Mouse (Mus musculus) brain, adult 2 months (tissue): ENCODE results near the gene Bms1.

Source experiments
- DNase-seq: peaks from one replicate; pipeline ENCODE4 v3.0.0; 2011; ENCODE audit warnings: low read depth, low spot score

Bms1 gene

GRCm38 (mm10) chr6:118419050-118419920 lies at the start of gene Bms1:
Bms1 (minus strand) TSS chr6:118419474.
- peak; percentile 99 for DNase-seq

- no peak for DNase-seq
Measured at GRCm38 (mm10) chr6:118462069-118462705, 42.9 kb upstream of the Bms1 start.

GRCm38 (mm10) chr6:118457726-118458125 lies 38.5 kb upstream of the Bms1 start:
- DNase-seq: no peak

- DNase-seq: peak; percentile 98
Measured at GRCm38 (mm10) chr6:118455042-118455631, 35.9 kb upstream of the Bms1 start, which contains the start of gene Zfp248. Zfp248 (minus strand) TSS chr6:118455528.

GRCm38 (mm10) chr6:118454452-118454851 lies 35.2 kb upstream of the Bms1 start:
- peak; percentile 44 for DNase-seq

DNA sequence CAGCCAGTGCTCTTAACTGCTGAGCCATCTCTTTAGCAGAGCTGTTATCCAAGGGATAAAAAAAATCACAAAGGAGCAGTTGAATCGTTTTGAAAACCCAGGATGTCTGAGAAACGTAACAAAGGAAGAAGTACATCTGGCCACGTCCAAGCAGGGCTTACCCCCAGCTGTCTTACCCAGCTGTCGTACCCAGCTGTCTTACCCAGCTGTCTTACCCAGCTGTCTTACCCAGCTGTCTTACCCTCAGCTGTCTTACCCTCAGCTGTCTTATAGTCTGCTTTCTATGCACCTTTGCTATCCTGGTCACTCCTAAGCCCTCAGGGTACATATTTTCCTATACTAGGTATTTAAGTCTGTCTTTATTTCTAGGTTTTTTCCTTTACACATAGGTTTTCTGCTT lies 12.2 kb upstream of the Bms1 start:
- DNase-seq: no peak

GRCm38 (mm10) chr6:118426666-118427065 lies 7.4 kb upstream of the Bms1 start:
- DNase-seq: no peak

GRCm38 (mm10) chr6:118410428-118410827 lies 8.8 kb downstream of the Bms1 start:
- no peak for DNase-seq

- no peak for DNase-seq
Measured at GRCm38 (mm10) chr6:118408510-118408909, 10.8 kb downstream of the Bms1 start.

DNA sequence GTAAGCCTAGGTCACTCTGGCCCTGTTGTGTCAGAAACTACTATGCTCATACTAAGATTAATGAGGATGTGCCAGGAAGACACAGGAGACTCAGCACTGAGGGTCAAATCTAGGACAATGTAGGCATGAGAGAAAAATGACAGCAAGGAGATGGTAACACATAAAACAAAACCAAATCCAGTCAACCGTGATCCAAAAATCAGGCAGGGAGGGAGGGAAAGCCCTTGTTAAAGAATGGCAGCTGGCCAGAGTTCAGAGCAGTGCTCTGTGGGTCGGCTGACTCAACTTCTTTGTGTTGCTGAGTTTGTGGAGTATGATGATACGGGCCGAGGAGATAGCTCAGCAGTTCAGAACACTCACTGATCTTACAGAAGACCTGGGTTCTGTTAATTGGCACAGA lies 12.9 kb downstream of the Bms1 start:
- DNase-seq: peak; percentile 6

DNA sequence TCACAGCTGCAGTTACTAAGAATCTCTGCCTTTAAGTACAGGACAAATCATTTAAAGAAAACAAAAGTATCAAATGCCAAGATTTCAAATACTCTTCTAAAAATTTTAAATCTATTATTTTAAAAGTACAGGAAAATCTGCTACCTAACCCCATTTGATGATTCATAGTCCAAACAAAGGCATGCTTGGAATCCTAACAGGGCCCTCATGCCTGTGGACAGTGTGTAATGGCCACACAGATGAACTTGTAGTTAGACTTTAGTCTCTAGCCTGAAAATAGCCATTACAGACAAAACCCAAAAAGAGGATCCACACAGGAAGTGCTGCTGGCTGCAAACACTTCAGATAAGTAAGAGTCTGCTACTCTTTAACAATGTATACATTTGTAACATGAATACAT lies 28.5 kb downstream of the Bms1 start:
- DNase-seq: no peak

DNA sequence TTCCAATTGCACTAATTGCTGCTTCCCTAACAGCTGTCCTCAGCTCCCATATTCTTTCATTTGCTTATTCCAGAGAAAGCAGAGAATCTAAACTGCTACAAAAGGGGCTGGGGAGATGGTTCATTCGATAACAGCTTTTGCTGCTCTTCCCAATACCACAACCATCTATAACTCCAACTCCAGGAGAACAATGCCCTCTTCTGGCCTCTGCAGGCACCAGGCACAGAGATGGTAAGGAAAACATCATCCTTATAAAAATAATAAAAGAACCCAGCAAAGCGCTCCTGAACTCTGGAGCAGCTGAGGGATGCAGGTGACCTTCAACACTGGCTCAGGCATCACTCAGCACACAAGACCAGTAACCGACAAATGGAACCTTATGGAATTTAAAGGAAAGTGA lies 33.3 kb downstream of the Bms1 start:
- peak; percentile 28 for DNase-seq

GRCm38 (mm10) chr6:118381234-118381633 lies 38.0 kb downstream of the Bms1 start:
- DNase-seq: no peak

- no peak for DNase-seq
Measured at GRCm38 (mm10) chr6:118380630-118381029, 38.6 kb downstream of the Bms1 start.

DNA sequence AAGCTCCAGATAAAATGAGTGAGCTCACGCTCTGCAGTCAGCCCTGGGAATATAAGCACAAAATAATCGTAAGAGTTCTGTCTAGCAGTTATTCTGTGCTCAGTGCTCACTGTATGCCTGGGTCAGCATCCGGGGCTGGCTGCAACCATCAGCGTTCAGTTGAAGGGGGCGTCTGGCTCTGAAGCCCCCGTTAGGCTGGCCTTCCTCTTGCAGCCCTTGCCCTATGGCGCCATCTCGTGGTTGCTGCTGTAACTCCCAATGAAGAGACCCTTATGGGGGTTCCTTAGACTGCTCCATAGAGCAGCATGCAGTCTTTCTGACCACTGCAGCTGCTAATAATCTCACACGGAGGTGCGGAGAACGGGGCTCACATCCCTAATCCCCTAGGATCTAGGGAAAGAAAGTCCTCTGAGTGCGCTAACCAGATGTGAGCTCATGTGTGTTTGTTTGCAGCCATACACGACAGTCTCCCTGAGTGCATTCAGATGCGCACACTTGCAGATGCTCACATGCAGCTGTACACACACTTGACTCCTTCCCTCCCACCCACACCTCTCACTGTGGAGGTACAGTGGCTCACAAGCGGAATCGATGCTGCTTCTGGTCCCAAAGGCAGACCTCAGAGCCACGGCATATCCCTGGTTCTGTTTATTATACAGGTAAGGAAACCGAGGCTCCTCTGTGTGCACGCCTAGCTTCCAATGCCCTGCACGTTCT lies 39.7 kb downstream of the Bms1 start:
- DNase-seq: peak; percentile 70

GRCm38 (mm10) chr6:118377611-118378010 lies 41.7 kb downstream of the Bms1 start:
- peak; percentile 46 for DNase-seq

GRCm38 (mm10) chr6:118376023-118376422 lies 43.3 kb downstream of the Bms1 start:
- no peak for DNase-seq

GRCm38 (mm10) chr6:118375457-118375856 lies 43.8 kb downstream of the Bms1 start:
- DNase-seq: no peak

DNA sequence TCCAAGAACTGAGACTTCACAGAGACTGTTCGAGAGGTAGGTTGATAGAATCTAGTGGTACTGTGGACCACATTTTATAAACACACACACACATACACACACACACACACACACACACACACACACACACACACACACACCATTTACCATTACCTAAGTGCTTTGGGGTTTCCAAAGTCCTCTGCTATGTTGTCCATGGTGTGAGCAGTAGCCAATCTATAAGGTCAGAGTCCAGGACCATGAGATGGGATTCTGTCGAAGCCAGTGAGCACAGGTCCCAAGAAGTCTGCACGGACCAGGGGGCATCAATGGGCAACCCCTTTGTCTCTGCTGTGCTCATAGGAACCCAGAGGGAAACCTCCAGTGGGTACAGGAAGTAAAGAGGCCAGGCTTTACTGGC lies 44.2 kb downstream of the Bms1 start:
- no peak for DNase-seq

DNA sequence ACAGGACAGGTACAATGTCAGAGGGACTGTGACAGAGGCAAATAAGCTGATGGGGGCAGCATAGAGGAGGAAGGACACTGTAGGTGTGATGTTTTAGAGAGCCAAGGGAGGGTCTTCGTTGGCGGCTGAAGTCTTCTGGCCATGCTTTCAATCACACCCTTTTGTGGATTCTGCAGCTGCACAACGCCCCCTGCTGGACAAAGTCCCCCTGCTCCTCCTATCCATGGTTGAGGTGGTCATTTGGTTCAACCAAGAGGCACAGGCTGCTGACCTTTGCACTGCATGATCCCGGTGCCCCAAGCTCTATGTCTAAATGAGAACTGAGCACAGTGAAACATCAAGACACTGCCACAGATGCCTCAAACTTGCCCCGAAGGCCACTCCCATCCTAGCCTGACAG lies 46.0 kb downstream of the Bms1 start:
- peak; percentile 56 for DNase-seq

GRCm38 (mm10) chr6:118372794-118373193 lies 46.5 kb downstream of the Bms1 start:
- DNase-seq: peak; percentile 77

GRCm38 (mm10) chr6:118367502-118367901 lies 51.8 kb downstream of the Bms1 start:
- peak; percentile 42 for DNase-seq
